Mouse (Mus musculus): ENCODE results near the gene Glyctk.
"Not testable (repeated sequence)": the region's sequence is repeated elsewhere in the genome, so short reads cannot be mapped to it uniquely, and the experiment has no call there.

Gene Glyctk

GRCm38 (mm10) chr9:106176769-106177168 is 18.8 kb upstream of the Glyctk start:
- no peak for DNase-seq (ENCODE audit: low spot score)

GRCm38 (mm10) chr9:106175552-106176200 is 17.7 kb upstream of the Glyctk start:
- no peak for DNase-seq (ENCODE audit: low spot score)

GRCm38 (mm10) chr9:106173363-106173762 is 15.4 kb upstream of the Glyctk start:
- no peak for DNase-seq (ENCODE audit: low spot score)

GRCm38 (mm10) chr9:106172527-106172926 is 14.6 kb upstream of the Glyctk start:
- DNase-seq (ENCODE audit: low spot score) = no peak

GRCm38 (mm10) chr9:106171346-106172158 is 13.6 kb upstream of the Glyctk start:
- peak; percentile 66 for DNase-seq (ENCODE audit: low spot score)

- peak; percentile 87 for DNase-seq (ENCODE audit: low spot score)
Measured at GRCm38 (mm10) chr9:106170556-106171345, 12.8 kb upstream of the Glyctk start, which contains the start of gene Wdr82. Gene Wdr82 (plus strand): TSS chr9:106170928.

- no peak for DNase-seq (ENCODE audit: low spot score)
Measured at GRCm38 (mm10) chr9:106169917-106170316, 12.0 kb upstream of the Glyctk start.

- not testable (repeated sequence) for DNase-seq (ENCODE audit: low spot score)
Measured at GRCm38 (mm10) chr9:106169006-106169405, 11.1 kb upstream of the Glyctk start.

GRCm38 (mm10) chr9:106167703-106168102 is 9.8 kb upstream of the Glyctk start:
- no peak for DNase-seq (ENCODE audit: low spot score)

GRCm38 (mm10) chr9:106167241-106167640 is 9.3 kb upstream of the Glyctk start:
- no peak for DNase-seq (ENCODE audit: low spot score)

- no peak for DNase-seq (ENCODE audit: low spot score)
Measured at GRCm38 (mm10) chr9:106166709-106167108, 8.8 kb upstream of the Glyctk start.

- no peak for DNase-seq (ENCODE audit: low spot score)
Measured at GRCm38 (mm10) chr9:106160426-106160825, 2.5 kb upstream of the Glyctk start.

GRCm38 (mm10) chr9:106159784-106160301 is 1.9 kb upstream of the Glyctk start:
- DNase-seq (ENCODE audit: low spot score) = peak; percentile 97

- no peak for DNase-seq (ENCODE audit: low spot score)
Measured at GRCm38 (mm10) chr9:106159237-106159636, 1.3 kb upstream of the Glyctk start.

GRCm38 (mm10) chr9:106157623-106157925 is 364 bp downstream of the Glyctk start:
- DNase-seq (ENCODE audit: low spot score) = no peak

GRCm38 (mm10) chr9:106156921-106157622 is 866 bp downstream of the Glyctk start:
- DNase-seq (ENCODE audit: low spot score) = no peak

GRCm38 (mm10) chr9:106156419-106156818 is 1.5 kb downstream of the Glyctk start:
- peak; percentile 53 for DNase-seq (ENCODE audit: low spot score)

GRCm38 (mm10) chr9:106154106-106154505 is 3.8 kb downstream of the Glyctk start:
- no peak for DNase-seq (ENCODE audit: low spot score)

- DNase-seq (ENCODE audit: low spot score) = no peak
Measured at GRCm38 (mm10) chr9:106149399-106149754, 8.6 kb downstream of the Glyctk start.

- no peak for DNase-seq (ENCODE audit: low spot score)
Measured at GRCm38 (mm10) chr9:106148541-106149398, 9.2 kb downstream of the Glyctk start.

GRCm38 (mm10) chr9:106147851-106148431 is 10.0 kb downstream of the Glyctk start:
- DNase-seq (ENCODE audit: low spot score) = no peak
